Mouse (Mus musculus) liver, embryonic 13.5 days (tissue): ENCODE data around the gene Gm45785. TPM values are rescaled to one million over a fixed set of nuclear protein-coding genes. Genes with fewer than 3 reads are reported as not detected.
A peak's percentile ranks its signal among the peaks of the same experiment; 100 is the strongest.

Source experiments
- ATAC-seq: fragments of 200-750 bp; cut with Nextera tagmentation; 2 replicates; pipeline ENCODE4 v1.8.0; 2017; ENCODE audit warnings: low read depth, mild to moderate bottlenecking, moderate number of reproducible peaks, moderate library complexity
- DNase-seq: peaks from one replicate; pipeline ENCODE4 v3.0.0; 2022
- H3K27ac ChIP-seq: fragments of 300-500 bp; sonication (generic); 2 replicates; pipeline ENCODE4 v1.5.1; 2015; ENCODE audit warnings: moderate library complexity, mild to moderate bottlenecking, inconsistent platforms
- H3K27me3 ChIP-seq: fragments of 300-500 bp; sonication (generic); 2 replicates; pipeline ENCODE4 v1.6.1; 2015; ENCODE audit warnings: mild to moderate bottlenecking, inconsistent platforms
- H3K36me3 ChIP-seq: fragments of 300-500 bp; sonication (generic); 2 replicates; pipeline ENCODE4 v1.6.1; 2015; ENCODE audit warnings: mild to moderate bottlenecking, inconsistent platforms
- H3K4me1 ChIP-seq: fragments of 300-500 bp; sonication (generic); replicated peaks from 2 replicates; pipeline ENCODE4 v1.6.1; 2015; ENCODE audit warnings: inconsistent platforms
- H3K4me2 ChIP-seq: fragments of 300-500 bp; sonication (generic); 2 replicates; pipeline ENCODE4 v1.6.1; 2015; ENCODE audit warnings: inconsistent platforms, mild to moderate bottlenecking, moderate library complexity
- H3K4me3 ChIP-seq: fragments of 300-500 bp; sonication (generic); replicated peaks from 2 replicates; pipeline ENCODE4 v1.5.1; 2015; ENCODE audit warnings: mild to moderate bottlenecking, inconsistent platforms
- H3K9ac ChIP-seq: fragments of 300-500 bp; sonication (generic); 2 replicates; pipeline ENCODE4 v1.6.1; 2015; ENCODE audit warnings: mild to moderate bottlenecking, inconsistent platforms
- H3K9me3 ChIP-seq: fragments of 300-500 bp; sonication (generic); replicated peaks from 2 replicates; pipeline ENCODE4 v1.6.1; 2016; ENCODE audit warnings: inconsistent platforms
- WGBS: fragments of 180-500 bp; shearing (Covaris S2); methylation state at CpG from one replicate; pipeline ENCODE4 v1.1.7; 2015; ENCODE audit not compliant: insufficient replicate concordance; 5-methylcytosine and 5-hydroxymethylcytosine counted together
- polyA plus RNA-seq: library from polyadenylated mRNA; unstranded; fragments of >200 nt; fragmentation: Nextera tagmentation; extraction: Ambion mirVana; gene quantifications from 2 replicates; pipeline ENCODE4 v1.2.1, GENCODE M21; 2015

Gm45785 gene
- polyA plus RNA-seq, 1 experiment from 2014 or later, result not detected

DNA sequence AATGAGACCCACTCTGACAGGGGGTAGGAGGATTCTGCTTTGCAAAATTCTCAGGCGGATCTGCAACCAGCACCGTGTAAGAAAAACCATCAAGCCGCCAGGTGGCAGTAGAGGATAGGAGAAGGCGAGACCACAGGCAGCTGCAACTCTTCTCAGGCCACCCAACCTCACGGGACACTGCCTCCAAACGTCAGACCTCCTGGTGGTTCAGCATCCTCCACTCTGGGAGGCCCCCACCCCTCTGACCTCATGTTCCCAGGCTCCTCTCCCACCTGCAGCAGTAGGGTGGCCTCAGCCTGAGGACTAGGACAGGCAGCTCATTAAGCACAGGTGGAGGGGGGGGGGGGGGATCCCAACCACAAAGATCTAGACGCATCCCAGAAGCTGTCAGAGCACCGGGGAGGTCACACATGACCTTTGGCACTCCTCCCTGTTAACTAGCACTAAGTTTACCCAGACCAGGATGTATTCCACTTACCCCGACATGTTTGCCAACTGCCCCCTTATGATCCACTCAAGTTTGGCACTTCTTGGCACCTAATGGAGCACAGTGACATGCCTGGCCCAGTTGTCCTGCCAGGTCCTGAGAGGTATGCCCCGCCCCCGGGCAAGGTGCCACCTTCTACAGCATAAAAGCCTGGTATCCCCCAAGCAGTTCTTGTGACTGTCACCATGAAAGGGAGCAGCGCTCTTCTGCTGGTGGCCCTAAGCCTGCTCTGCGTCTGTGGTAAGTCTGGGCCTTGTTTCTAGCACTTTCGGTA lies 11.0 kb downstream of the Gm45785 start, which contains the start of gene Scgb1c1:
Gene Scgb1c1 (plus strand): TSS at position 643 of the 761 bp plus-strand sequence.
- peaks cover 38% of the 10 kb centered on the region for H3K27me3 ChIP-seq

DNA sequence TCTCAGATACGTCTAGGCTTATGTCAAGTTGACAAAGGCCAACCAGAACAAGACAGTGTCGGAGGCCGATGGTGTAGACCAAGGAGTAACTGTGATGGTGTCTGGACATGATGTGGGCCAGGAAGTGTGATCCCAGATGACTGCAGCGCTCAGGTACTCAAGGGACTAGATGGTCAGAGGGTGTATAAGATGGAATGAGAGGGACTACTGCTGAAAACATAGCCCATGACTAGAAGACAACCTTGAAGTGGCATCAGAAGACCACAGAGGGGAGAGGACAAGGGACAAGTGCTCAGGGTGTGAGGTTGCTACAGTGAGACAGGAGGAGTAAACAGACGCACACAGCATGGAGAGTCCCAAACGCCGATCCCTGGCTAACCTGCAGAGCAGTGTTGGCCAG lies 12.3 kb downstream of the Gm45785 start:
- Histone ChIP-seq H3K4me2 (no peak overlapping the region), H3K9me3 (no peaks in the 10 kb centered on the region), H3K36me3 (no peaks in the 10 kb centered on the region), H3K4me1 (peaks cover 2% of the 10 kb centered on the region; the same call in 1 of the 2 replicates), H3K9ac (no peak overlapping the region), H3K27me3 (peaks cover 50% of the 10 kb centered on the region), H3K27ac (no peak overlapping the region), H3K4me3 (no peak overlapping the region)
- WGBS, result 62% methylated on average over 7 of the region's 7 CpGs
- ATAC-seq (no peak), DNase-seq (no peak)

More for the DNA sequence above, 11.0 kb downstream of the Gm45785 start, which contains the start of gene Scgb1c1:
- no peak within 1 kb of the TSS for H3K4me3 ChIP-seq
- H3K27ac ChIP-seq, result no peak within 1 kb of the TSS
- no peaks in the 10 kb centered on the region for H3K9me3 ChIP-seq
- ATAC-seq, result peak; percentile 72
- 27% methylated on average over 14 of the region's 14 CpGs for WGBS
- H3K36me3 ChIP-seq, result no peaks in the 10 kb centered on the region
- peaks cover 2% of the 10 kb centered on the region; the same call in 1 of the 2 replicates for H3K4me1 ChIP-seq
- DNase-seq, result peak; percentile 68
- H3K4me2 ChIP-seq, result no peak within 1 kb of the TSS
- no peak within 1 kb of the TSS for H3K9ac ChIP-seq

- ATAC-seq (no peak), DNase-seq (no peak)
- no peaks in the 10 kb centered on the region for H3K36me3 ChIP-seq
- peaks cover 2% of the 10 kb centered on the region; the same call in 1 of the 2 replicates for H3K4me1 ChIP-seq
- 28% methylated on average over 19 of the region's 19 CpGs for WGBS
- H3K4me2 ChIP-seq, result no peak overlapping the region
- H3K9me3 ChIP-seq, result no peaks in the 10 kb centered on the region
- H3K27me3 ChIP-seq, result peaks cover 61% of the 10 kb centered on the region
- H3K9ac ChIP-seq, result no peak overlapping the region
- H3K27ac ChIP-seq, result no peak overlapping the region
- H3K4me3 ChIP-seq, result no peak overlapping the region
These were observed 15.1 kb downstream of the Gm45785 start for GRCm38 (mm10) chr7:140840750-140841735.

- Histone ChIP-seq H3K9me3 (no peaks in the 10 kb centered on the region), H3K9ac (no peak overlapping the region), H3K4me1 (peaks cover 14% of the 10 kb centered on the region), H3K27me3 (peaks cover 62% of the 10 kb centered on the region), H3K27ac (no peak overlapping the region), H3K4me2 (no peak overlapping the region), H3K4me3 (no peak overlapping the region), H3K36me3 (no peaks in the 10 kb centered on the region)
- ATAC-seq (no peak), DNase-seq (no peak)
- 52% methylated on average over 5 of the region's 5 CpGs for WGBS
These were observed 16.6 kb downstream of the Gm45785 start for GRCm38 (mm10) chr7:140839556-140839955.

DNA sequence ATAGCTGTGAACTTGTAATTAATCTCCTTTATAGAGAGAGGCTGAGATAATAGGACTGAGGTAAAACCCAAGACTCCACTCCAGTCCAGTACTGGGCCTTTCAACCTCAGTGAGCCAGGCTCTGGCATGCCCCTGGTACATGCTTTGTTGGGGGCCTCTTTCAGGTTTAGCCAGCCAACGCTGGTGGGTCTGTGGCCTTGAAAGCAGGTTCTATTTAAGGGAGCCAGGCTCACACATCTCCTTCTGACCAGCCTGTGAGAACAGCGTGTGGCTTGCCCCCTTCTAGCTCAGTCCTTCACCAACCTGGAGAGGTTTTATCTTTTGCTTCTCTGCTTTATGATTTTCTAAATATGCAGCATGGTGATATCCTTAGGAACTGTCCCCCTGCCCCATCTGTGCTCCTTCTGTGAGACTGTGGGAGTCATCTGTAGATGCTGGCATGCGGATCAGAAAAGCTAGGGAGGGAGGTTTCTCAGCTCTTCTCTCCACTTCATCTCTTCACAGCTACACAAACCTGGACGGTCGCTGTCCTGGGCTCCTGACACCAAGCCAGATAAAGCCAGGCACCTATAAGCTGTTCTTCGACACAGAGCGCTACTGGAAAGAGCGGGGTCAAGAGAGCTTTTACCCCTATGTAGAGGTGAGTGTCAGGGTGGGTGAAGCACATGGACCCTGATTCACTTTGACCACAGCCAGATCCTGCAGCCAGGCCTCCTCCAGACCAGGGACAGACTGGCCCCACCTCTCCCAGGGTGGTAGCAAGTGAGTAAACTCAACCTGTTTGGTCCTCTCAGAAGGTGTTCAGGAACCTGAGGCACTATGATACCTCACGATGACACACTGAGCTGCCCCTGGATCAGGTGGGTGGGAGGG lies 19.7 kb downstream of the Gm45785 start:
- Histone ChIP-seq H3K4me1 (peaks cover 14% of the 10 kb centered on the region), H3K9ac (no peak overlapping the region), H3K27me3 (peaks cover 42% of the 10 kb centered on the region), H3K9me3 (no peaks in the 10 kb centered on the region), H3K27ac (no peak overlapping the region), H3K4me2 (no peak overlapping the region), H3K36me3 (no peaks in the 10 kb centered on the region), H3K4me3 (no peak overlapping the region)
- 64% methylated on average over 9 of the region's 9 CpGs for WGBS
- ATAC-seq (no peak), DNase-seq (no peak)

DNA sequence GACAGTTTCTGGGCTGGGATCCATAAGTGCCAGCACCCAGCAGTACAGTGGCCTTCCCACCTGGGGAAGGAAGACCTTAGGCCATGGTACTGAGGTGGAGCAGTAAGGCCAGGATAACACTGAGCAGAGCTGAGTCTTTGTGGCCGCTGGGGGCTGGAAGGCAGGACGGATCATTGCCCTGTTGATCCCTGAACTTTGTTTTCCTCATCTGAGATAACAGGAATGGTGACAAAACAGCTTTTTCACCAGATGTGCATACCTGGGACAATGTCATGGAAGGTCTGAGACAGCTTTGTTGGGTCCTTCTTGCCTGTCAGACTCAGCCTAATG lies 20.4 kb downstream of the Gm45785 start:
- H3K36me3 ChIP-seq, result no peaks in the 10 kb centered on the region
- H3K4me2 ChIP-seq, result peak overlapping the region; percentile 38; the same call in 1 of the 2 replicates
- H3K27ac ChIP-seq, result no peak overlapping the region
- peaks cover 36% of the 10 kb centered on the region for H3K27me3 ChIP-seq
- H3K9ac ChIP-seq, result no peak overlapping the region
- ATAC-seq (peak; percentile 13; the same call in 1 of the 2 replicates), DNase-seq (no peak)
- H3K4me3 ChIP-seq, result peak overlapping the region; percentile 7; the same call in 1 of the 2 replicates
- 57% methylated on average over 2 of the region's 2 CpGs for WGBS
- no peaks in the 10 kb centered on the region for H3K9me3 ChIP-seq
- peaks cover 14% of the 10 kb centered on the region for H3K4me1 ChIP-seq

- Histone ChIP-seq H3K4me2 (peak within 1 kb of the TSS; percentile 38), H3K9ac (no peak within 1 kb of the TSS), H3K36me3 (no peaks in the 10 kb centered on the region), H3K9me3 (no peaks in the 10 kb centered on the region), H3K4me1 (peaks cover 14% of the 10 kb centered on the region), H3K27me3 (peaks cover 33% of the 10 kb centered on the region), H3K27ac (no peak within 1 kb of the TSS), H3K4me3 (peak within 1 kb of the TSS; percentile 7)
- ATAC-seq, result peak; percentile 49
- no peak for DNase-seq
- 46% methylated on average over 20 of the region's 20 CpGs for WGBS
These were observed 21.0 kb downstream of the Gm45785 start, which contains the start of gene Urah for GRCm38 (mm10) chr7:140834968-140835757. Gene Urah, plus strand, starts transcription at chr7:140835018.

- Histone ChIP-seq H3K4me3 (no peak overlapping the region), H3K27ac (no peak overlapping the region), H3K9ac (no peak overlapping the region), H3K36me3 (no peaks in the 10 kb centered on the region), H3K27me3 (peaks cover 19% of the 10 kb centered on the region; the same call in 1 of the 2 replicates), H3K4me1 (peaks cover 17% of the 10 kb centered on the region), H3K9me3 (no peaks in the 10 kb centered on the region), H3K4me2 (no peak overlapping the region)
- DNase-seq, result no peak
- WGBS, result 63% methylated on average over 4 of the region's 4 CpGs
- no peak for ATAC-seq
These were observed 22.8 kb downstream of the Gm45785 start for GRCm38 (mm10) chr7:140833341-140833740.

DNA sequence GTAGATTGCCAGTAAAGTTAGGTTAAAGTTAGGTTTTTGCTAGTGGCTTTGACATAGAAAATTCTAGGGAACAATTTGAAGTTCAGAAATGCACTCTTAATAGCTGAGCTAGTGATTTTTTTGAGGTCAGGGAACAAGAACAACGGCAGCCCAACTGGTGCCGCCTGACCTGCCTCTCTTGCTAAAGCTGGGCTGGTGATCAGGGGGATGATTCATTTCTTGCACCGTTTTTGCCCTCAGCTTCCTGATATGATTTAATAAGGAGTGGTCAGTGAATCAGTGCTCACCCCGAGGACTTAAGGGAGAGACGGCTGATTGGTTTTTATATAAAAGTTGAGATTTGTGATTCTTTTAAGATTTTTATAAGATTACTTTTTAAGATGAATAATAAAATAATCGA lies 24.7 kb downstream of the Gm45785 start:
- Histone ChIP-seq H3K36me3 (no peaks in the 10 kb centered on the region), H3K4me2 (no peak overlapping the region)

More for the DNA sequence above, 24.7 kb downstream of the Gm45785 start:
- Histone ChIP-seq H3K4me1 (peaks cover 21% of the 10 kb centered on the region), H3K4me3 (no peak overlapping the region), H3K27ac (no peak overlapping the region), H3K27me3 (0 out of 2 replicates have a peak, but pooled peaks cover 13% of the 10 kb centered on the region), H3K9ac (no peak overlapping the region), H3K9me3 (no peaks in the 10 kb centered on the region)
- no peak for DNase-seq
- 45% methylated on average over 6 of the region's 6 CpGs for WGBS
- no peak for ATAC-seq
